Mouse (Mus musculus): ENCODE measurements around the gene Gabpb2.
A peak's percentile ranks its signal among the peaks of the same experiment; 100 is the strongest.
"Not testable (repeated sequence)": the region's sequence is repeated elsewhere in the genome, so short reads cannot be mapped to it uniquely, and the experiment has no call there.

Gene Gabpb2

DNA sequence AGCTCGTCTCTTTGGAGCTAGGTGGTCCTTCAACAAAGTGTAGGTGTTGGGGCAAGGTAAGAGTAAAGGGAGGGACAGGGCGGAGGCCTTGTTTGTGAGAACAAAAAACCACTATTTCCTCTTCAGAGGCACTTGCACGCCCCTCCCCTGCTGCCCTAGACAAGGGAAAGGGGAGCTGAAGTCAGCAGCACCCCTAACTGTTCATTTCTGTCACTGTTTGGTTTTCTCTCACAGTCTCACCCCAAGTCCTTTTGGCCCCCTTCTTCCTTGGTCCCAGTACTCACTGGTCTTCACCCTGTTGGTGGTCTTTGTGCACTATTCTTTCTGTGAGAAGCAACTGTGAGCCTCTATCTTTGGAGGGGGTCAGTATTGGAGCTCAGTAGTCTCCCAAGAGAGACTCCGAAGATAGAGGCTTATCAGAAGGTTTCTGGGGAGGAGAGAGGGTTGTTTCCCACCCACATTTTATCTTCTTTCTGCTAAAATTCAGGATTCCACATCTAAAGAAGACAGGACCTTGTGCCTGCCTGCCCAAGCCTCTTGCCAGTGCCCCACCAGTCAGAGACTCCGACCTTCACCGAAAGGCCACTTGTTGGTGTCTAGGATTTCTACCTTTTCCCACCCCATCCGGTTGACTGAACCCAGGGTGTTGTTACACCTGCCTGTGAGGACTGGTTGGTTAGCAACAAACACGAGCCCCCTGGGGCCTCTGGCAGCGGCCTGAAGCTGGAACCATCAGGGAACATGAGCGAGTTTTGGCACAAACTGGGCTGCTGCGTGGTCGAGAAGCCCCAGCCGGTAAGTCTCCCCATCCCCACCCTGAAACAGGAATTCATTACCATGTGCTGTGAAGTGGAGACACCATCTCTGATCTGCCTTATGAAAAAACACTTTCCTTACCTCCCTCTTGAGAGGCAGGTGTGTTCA is 13.8 kb upstream of the Gabpb2 start, which contains the start of gene Mllt11:
Gene Mllt11 (minus strand): TSS at position 874 of the 924 bp plus-strand sequence.
- no peak for DNase-seq (ENCODE audit: low spot score in 2 of 2)

DNA sequence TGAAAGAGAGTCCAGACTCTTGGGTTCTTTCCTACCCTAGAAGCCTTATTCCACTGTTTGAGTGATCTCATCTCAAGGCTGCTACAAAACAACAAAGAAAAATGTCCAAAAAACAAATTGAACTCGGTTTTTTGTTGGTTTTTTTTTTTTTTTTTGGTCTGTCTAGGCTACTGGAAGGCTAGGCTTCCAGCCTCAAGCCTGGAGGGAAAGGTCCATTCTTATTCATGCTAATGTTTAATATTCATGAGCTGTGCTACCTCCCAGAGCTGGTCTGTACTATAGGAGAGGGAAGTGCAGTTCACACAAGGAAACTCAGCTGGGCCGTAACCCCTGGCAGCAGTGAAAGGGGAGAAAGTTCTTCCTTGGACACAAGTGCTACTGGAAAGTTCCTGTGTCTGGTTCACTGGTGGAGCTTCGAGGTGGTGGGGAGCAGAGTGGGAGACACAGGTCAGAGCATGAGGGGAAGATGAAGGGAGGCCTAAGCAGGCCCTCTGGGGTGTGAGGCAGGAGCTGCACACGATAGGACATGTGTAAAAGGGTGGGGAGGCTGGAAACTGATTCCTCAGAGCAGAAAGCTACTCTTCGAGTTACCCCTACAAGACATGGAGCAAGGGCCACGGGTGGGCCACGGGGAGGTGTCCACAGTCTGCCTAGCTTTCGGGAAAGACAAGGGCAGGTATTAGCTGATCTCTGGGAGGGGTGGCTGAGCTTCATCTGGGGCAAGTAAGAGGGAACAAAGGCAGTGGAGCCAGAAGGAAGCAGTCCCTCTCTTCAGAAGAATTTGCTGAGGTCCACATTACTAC is 13.0 kb upstream of the Gabpb2 start:
- DNase-seq (ENCODE audit: low spot score in 2 of 2) = no peak

DNA sequence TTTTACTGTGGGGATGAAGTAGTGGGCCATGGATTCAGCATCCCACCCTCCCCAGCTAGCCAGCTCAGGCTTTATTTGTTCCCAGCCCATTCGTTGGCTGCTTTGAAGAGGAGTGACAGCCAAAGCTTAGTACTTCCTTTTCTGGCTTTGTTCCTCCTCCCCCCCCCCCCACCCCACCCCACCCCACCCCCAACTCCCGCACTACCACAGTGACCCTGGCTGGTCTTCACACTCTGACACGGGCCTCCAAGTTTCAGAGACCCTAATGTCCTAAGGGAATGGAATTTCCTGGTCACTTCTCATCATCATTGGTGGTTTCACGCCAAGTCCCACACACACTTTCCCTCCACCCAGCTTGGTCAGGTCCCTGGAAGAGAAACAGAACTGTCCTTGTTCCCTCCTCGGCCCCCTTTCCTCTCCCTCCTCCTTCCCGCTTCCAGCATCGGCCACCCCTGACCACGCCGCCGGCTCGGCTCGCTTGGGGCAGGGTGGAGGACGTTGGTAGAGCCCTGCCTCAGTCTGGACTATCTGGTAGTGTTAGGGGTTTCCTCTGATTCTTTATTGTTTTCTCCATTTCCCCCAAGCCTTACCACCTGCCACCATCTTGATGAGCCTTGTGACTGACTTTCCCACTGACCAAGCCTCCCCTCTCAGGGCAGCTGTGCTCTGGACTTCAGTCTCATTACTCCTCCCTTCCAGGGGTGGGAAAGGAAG is 12.2 kb upstream of the Gabpb2 start:
- DNase-seq (ENCODE audit: low spot score in 2 of 2) = peak in 1 of 2 experiments; percentile 45

DNA sequence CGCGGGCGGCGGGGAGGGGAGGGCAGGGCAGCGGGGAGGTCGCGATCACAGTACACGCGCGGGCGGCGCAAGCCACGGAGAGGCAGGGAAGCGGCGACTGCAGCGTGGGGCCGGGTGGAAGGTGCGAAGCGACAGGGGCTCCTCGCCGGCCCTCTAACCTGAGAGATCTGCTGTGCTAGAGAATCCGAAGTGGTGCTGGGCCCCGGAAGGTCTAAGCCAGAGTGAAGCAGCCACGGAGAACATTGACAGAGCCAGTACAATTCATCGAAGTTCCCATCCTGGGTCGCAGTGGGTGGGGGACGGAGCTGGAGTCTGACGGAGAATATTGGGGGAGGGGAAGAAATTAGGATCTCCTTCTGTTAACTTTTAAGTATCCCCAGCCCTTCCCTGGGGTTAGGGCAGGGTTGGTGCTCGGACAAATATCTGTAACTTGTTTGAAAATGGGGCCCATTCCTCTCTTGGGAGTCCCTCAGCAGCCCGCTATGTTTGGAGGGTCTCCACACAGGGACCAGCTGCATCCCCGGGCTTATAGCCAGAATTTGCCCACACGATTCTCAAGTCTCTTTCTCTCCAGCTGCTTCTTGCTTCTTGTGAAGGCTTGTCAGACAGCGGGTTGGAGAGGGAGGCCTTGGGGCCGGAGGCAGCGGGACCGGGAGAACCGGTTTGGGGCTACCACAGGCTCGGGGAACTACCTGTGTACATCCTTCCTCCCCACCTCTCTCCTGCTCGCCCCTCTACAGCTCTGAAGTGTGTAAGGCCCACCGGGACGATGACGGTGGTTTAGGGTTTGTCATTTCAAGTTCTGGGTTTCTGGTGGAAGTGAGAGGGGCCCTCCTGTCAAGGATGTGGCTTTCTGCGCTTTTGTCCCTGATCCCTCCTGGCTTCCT is 11.4 kb upstream of the Gabpb2 start:
- peak; percentile 65 to 80 for DNase-seq (ENCODE audit: low spot score in 2 of 2)

DNA sequence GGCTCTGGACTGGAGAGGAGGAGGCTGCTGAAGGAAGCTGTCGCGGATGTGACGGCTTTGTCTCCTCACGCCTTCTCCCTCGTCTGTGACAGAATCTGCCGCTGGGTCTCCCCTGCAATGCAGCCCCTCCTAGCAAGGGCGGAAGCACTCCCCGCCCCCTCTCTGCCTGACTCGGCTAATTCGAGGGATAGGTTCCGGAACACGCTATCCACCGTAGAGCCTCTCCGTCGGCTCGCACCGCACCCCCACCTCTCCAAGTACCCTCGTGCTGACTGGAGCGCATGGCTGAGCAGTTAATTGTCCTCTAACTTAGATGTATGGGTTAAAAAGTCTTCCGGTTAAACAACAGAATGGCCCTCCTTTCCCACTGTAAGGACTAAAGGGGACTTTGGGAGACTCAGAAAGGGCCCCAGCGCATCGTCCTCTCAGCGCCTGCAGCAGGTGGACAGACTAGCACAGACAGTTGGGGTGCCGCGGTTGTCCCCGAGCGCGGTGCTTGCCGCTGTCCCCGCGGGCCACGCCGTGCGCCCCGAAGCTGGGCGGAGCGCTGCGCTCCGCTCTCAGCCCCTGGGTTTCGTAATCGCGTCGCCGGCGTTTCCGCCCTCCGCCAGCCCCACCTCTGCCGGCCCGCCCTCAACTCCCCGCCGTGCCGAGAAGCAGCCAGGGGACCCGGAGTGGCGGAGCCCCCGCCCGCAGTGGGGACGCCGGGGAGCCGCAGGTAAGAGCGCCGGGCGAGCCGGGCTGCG is 10.6 kb upstream of the Gabpb2 start, which contains the start of gene Cdc42se1:
Gene Cdc42se1 (plus strand): TSS at position 585 of the 746 bp plus-strand sequence.
- peak; percentile 87 to 90 for DNase-seq (ENCODE audit: low spot score in 2 of 2)

DNA sequence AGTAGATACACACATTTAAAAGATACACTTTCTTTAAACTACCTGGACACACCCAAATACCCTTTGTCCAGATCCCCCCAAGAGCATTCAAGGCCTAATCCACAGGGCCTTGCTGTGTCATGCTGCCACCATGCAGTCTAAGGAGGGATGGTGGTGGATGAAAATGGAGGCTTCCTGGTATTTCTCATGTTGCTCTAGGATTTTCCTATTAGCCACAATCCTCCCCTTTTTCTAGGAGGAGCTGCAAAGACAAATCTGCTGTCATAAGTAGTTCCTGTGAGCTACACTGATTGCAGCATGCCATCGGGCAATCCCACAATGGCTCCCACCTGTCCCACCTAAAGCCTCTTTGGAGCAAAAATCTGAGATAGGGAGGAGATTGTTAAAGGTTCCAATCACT is 9.5 kb upstream of the Gabpb2 start:
- DNase-seq (ENCODE audit: low spot score in 2 of 2) = no peak

DNA sequence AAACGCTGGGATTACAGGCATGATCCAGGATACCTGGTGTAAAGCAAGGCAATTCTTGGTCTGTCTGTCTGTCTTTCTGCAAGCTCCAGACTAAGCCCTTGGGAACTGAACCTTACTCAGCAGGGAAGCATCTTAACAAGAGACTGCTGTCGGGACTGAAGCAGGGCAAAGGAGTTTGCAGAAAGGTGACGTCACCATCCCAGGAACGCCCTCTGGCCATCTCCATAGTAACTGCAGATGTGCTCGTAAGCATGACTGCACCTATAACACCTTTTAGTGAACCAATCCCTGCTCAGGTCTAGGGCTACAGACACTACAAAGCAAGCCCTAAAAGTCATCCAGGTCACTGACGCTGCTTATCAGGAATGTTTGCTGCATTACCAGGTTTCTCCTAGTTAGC is 6.6 kb upstream of the Gabpb2 start:
- peak in 1 of 2 experiments; percentile 54 for DNase-seq (ENCODE audit: low spot score in 2 of 2)

DNA sequence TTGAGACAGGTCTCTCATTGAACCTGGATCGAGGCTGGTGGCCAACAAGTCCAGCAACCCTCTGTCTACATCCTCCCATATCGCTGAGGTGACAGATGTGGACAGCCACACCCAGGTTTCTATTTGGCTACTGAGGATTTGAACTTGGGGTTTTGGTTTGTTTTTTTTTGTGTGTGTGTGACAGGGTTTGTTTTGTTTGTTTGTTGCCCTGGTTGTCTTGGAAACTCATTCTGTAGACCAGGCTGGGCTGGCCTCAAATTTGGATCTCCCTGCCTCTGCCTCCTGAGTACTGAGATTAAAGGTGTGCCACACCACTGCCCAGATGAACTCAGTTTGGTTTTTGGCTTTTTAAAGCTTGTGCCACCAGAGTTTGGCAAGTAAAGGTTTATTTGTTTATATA is 5.3 kb upstream of the Gabpb2 start:
- DNase-seq (ENCODE audit: low spot score in 2 of 2) = no peak

DNA sequence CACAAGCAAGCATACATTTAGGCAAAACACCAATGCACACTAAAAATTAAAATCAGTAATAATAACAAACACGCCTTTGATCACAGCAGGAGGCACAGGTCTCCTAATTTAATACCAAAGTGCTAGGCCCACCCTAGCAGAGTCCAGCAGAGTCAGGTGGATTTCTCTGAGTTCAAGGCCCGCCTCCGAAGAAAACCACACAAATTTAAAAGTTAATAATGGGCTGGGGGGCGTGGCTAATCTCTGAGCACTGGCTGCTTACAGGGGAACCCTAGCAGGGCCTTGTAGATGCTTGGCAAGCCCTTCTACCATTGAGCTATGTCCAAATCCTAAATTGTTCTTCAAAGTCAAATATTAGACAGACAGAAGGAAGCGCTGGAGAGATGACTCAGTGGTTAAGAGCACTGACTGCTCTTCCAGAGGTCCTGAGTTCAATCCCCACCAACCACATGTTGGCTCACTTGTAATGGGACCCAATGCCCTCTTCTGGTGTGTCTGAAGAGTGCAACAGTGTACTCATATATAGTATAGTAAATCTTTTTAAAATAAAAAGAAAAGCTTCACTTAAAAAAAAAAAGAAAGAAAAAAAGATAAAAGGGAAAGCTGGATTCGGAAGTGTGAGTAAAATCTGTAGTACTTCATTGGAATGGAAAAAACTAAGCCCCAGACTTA is 886 bp upstream of the Gabpb2 start:
- no peak for DNase-seq (ENCODE audit: low spot score in 2 of 2)

DNA sequence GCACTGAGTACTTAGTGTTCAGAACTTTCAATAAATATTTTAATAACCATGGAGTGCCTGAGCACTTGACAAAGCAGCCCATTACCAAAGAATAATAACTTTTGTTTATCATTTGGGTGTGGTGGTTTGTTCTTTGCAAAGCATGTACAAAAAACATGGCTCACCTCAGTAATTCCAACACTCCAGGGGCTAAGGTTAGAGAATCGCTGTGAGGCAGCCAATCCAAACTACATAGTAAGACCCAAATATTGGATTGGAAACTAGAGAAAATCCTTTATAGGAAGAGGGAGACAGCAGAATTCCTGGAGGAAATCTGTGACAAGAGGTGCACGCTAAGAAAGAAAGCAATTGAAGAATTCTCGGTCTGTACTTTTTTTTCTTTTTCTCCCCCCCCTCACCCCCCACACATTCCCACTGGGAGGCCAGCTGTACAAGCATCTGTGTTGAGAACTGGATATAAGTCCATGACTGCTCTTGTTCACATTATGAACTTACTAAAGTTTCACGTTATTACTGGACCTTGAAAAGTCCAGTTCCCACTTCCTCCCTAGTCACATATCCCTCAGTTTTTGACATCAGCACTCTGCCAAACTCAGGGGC is 961 bp downstream of the Gabpb2 start:
- DNase-seq (ENCODE audit: low spot score in 2 of 2) = no peak

DNA sequence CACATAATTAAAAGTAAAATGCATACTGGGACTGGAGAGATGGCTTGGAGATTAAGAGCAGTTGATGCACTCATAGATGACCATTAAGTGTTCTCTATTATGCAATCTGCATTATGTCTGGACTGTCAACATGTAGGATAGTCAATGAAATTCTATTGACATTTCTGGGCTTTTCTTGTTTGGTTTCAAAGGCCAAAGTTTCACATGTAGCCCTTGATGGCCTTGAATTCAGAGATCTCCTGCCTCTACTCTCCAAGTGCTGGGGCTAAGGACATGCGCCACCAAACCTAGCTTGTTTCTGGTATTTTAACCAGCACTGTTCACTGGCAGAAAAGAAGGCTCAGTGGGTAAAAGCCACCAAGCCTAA is 4.1 kb downstream of the Gabpb2 start:
- no peak for DNase-seq (ENCODE audit: low spot score in 2 of 2)

DNA sequence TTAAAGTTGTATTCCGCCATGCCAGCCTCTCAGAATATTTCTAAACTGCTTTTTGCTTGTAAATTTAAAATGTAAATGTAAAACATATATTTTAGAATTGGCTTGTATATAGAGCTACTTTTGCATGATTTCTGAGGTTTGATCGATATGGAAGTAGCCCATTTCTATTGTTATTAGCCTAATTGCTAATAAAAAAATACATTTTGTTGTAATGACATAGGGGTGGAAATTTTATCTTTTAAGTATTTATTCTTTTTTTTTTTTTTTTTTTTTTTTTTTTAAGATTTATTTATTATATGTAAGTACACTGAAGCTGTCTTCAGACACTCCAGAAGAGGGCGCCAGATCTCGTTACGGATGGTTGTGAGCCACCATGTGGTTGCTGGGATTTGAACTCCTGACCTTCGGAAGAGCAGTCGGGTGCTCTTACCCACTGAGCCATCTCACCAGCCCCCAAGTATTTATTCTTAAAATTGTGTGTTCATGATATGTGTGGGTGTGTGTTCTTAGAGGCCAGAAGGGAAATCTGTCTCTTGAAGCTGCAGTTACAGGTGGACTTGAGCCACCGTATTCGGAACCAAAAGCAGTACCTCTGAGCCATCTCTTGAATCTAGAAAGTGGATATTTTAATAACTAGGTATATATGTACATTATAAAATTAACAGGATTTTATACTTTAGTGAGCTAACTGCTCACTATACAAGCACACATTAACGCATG is 4.7 kb downstream of the Gabpb2 start:
- DNase-seq (ENCODE audit: low spot score in 2 of 2) = not testable (repeated sequence)

DNA sequence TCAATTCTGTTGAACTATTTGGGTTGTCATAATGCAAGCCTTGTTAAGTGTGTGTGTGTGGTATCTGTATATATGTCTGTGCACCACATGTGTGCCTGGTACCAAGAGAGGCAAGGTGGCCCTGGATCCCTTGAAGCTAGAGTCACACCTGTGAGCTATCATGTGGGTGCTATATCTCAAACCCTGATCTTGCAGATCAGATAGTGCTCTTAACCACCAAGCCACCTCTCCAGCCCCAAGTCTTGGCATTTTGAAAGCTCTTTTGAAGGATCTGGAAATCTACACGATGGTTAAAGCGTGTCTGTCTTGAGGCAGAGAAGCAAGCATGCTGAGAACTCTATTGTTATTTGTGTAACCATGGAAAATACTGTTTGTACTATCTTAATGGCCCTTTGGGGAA is 7.1 kb downstream of the Gabpb2 start:
- no peak for DNase-seq (ENCODE audit: low spot score in 2 of 2)

DNA sequence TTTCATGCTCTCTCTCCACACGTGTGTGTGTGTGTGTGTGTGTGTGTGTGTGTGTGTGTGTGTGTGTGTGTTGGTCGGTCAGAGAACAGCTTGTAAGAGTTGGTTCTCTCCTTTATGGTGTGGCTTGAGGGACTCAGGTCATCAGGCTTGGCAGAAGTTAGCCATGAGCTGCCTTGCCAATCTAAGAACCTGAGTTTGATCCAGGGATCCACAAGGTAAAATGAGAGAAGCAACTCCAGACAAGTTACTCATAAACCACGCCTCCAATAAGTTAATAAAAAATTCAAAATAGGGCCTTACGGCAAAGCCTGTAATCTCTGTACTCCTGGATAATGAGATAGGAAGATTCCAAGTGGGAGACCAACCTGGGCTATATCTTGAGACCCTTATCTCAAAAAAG is 9.4 kb downstream of the Gabpb2 start:
- DNase-seq (ENCODE audit: low spot score in 2 of 2) = no peak

DNA sequence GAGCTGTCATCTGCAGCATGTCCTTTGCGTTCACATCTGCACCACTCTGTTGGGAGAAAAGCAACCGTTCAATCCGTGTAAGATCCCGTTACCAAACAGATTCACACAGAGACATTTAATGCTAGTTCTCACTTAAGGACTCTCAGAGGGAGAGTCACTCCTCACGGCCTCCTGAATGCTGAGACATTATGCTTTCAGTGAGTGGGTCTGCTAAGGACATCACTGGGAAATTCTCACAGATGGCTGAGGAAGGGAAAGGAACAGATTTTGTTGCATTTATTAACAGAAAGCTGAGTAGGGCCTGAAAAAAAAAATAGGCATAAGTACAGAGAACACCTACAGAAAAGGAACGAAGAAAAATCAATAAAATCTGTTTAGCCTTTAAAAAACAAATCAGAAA is 13.8 kb downstream of the Gabpb2 start:
- DNase-seq (ENCODE audit: low spot score in 2 of 2) = peak in 1 of 2 experiments; percentile 48

DNA sequence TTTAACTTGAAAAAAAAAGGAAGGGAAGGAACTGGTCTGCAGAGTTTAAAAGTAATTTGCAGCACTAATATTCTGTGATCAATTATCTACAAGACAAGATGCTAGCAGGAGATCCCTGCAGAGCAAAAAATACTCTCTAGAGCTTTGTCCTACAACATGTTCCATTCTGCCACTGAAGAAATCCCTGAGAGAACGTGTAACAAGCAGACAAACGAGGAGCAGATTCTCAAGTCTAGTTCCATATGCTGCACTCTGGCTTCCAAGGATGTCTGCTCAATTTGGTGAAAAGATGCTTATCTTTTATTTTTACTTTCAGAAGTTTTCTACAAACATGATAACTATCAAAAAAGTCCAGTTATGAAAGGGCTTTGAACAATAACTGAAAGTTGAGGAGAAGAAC is 17.2 kb downstream of the Gabpb2 start:
- DNase-seq (ENCODE audit: low spot score in 2 of 2) = no peak

DNA sequence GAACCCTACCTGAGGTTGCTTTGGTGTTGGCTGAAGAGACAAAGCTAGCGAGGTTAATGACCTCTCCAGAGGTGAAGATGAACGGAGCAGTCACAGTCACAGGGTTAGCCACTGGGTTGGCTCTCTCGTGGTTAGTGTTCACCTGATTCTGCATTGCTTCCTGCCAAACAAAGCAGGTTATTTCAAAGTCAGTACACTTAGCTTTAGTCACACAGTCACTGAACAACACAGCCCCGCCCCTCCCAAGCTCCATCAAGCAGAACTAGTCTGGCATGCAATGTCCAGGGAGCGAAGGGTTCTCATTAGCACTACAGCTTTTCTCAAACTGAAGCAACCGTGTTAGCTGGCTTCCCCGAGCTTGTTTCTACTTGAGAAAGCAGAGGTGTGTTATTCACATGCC is 17.6 kb downstream of the Gabpb2 start:
- no peak for DNase-seq (ENCODE audit: low spot score in 2 of 2)

DNA sequence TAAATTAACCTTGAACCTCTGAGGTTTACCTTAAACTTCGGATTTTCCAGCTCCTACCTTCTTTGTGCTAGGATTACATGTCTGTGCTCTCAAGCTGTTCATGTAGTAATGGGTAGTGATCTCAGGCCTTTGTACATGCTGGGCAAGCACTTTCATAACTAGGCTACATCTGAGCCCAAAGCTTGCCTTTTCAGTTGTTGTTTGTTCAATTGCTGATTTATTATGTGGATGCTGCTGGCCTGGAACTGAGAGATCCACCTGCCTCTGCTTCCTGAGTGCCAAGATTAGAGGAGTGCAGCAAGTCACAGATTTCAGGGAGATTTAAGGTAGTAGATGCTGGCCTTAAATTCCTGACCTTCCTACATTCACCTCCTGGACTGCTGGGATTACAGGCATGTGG is 18.6 kb downstream of the Gabpb2 start:
- no peak for DNase-seq (ENCODE audit: low spot score in 2 of 2)

DNA sequence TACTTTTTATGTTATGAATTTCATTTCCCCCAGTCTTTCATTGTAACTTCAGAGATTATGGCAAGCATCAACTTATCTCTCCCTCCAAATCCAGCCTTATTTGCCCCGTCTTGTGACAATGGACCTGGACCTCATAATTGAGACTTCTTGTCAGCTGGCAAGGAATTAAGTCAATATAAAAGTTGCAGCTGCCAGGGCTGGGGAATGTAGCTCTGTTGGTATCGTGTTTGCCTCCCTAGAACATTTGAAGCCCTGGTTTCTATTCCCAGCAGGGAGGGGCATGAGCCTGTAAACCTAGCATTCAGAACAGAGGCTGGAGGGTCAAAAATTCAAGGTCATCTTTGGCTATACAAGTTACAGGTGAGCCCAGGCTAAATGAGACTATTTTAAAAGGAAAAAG is 21.9 kb downstream of the Gabpb2 start:
- no peak for DNase-seq (ENCODE audit: low spot score in 2 of 2)

Data from frontal cortex, postnatal 36 days (tissue).